29 mouse cellular contexts compared by ENCODE assay signal in the genomic region with DNA sequence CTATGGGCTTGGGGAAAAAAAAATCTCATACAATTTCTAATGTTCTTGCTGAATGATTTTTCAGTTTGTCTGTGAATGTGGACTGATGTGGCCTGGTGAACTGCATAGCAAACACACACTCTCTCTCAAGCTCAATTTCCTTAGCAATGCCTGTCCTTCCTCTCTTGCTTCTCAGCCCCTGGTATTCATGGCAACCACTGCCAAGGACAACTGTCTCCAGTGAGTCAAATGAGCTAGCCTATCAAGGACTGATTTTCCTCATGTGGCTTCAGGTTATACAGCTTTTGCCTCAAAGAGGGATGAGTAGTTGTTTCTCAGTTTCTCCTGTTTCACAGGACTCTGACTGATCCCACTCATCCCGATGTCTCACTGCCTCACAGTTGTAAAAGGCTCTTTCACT. TPM values are rescaled to one million over a fixed set of nuclear protein-coding genes. Genes with fewer than 3 reads are reported as not detected.
DNase-seq lines count a peak whose midpoint lies in the region; ATAC-seq and TF ChIP-seq lines count a peak whose summit lies in the region.
"Had no signal": no experiment of that assay in that cellular context is flagged by ENCODE, and none has a peak within 500 bp of the region (broad histone marks: within the 10 kb centered on the region; RNA-seq: fewer than 3 reads in every experiment).

No protein-coding gene starts in this region.

- H3K36me3 ChIP-seq in liver, postnatal 0 days (replicated peaks; ENCODE audit: insufficient read depth, low read length), result no peaks in the 10 kb centered on the region
- H3K36me3 ChIP-seq in liver, embryonic 11.5 days (ENCODE audit: control insufficient read depth, insufficient read depth, low read length), result no peaks in the 10 kb centered on the region
- H3K36me3 ChIP-seq in midbrain, embryonic 10.5 days, result no peaks in the 10 kb centered on the region
- H3K36me3 ChIP-seq in heart, embryonic 11.5 days (ENCODE audit: control insufficient read depth, insufficient read depth, low read length), result no peaks in the 10 kb centered on the region
- H3K36me3 ChIP-seq: embryonic facial prominence, embryonic 13.5 days; forebrain, embryonic 10.5 days; heart, embryonic 15.5 days; hindbrain, embryonic 12.5 days; intestine, embryonic 15.5 days; liver, embryonic 13.5 days; midbrain, embryonic 12.5 days had no signal

- no peak overlapping the region for H3K9ac ChIP-seq in liver, postnatal 0 days (replicated peaks)
- no peak overlapping the region for H3K9ac ChIP-seq in liver, embryonic 11.5 days (ENCODE audit: low read depth, low read length)
- H3K9ac ChIP-seq in heart, embryonic 11.5 days (ENCODE audit: low read depth, low read length), result no peak overlapping the region
- H3K9ac ChIP-seq: embryonic facial prominence, embryonic 13.5 days; heart, embryonic 15.5 days; hindbrain, embryonic 12.5 days; intestine, embryonic 15.5 days; liver, embryonic 13.5 days; midbrain, embryonic 12.5 days had no signal

- no peak overlapping the region for H3K4me2 ChIP-seq in liver, postnatal 0 days (ENCODE audit: low read depth, low read length)
- no peak overlapping the region for H3K4me2 ChIP-seq in liver, embryonic 11.5 days
- H3K4me2 ChIP-seq in heart, embryonic 11.5 days, result no peak overlapping the region
- H3K4me2 ChIP-seq: embryonic facial prominence, embryonic 13.5 days; heart, embryonic 15.5 days; hindbrain, embryonic 12.5 days; intestine, embryonic 15.5 days; liver, embryonic 13.5 days; midbrain, embryonic 12.5 days had no signal

- no peak for ATAC-seq in liver, postnatal 0 days
- ATAC-seq in liver, embryonic 11.5 days (replicated peaks; ENCODE audit: low FRiP score), result no peak
- ATAC-seq in megakaryocyte, adult 5-6 weeks (ENCODE audit: poor library complexity, severe bottlenecking), result peak; percentile 2
- no peak for ATAC-seq in heart, embryonic 11.5 days (replicated peaks; ENCODE audit: insufficient number of reproducible peaks, low FRiP score, low TSS enrichment)
- ATAC-seq: forebrain, embryonic 16.5 days; hindbrain, postnatal 0 days; intestine, embryonic 15.5 days; Patski had no signal

- 61% methylated on average over 1 of the region's 1 CpGs for WGBS in liver, postnatal 0 days (ENCODE audit: insufficient replicate concordance)
- WGBS in liver, embryonic 11.5 days, result 90% methylated on average over 1 of the region's 1 CpGs
- 85% methylated on average over 1 of the region's 1 CpGs for WGBS in midbrain, embryonic 10.5 days
- 77% methylated on average over 1 of the region's 1 CpGs for WGBS in heart, embryonic 11.5 days (ENCODE audit: insufficient replicate concordance)

- no peaks in the 10 kb centered on the region for H3K9me3 ChIP-seq in liver, postnatal 0 days (ENCODE audit: low read length)
- H3K9me3 ChIP-seq in liver, embryonic 11.5 days (ENCODE audit: control insufficient read depth, low read length), result no peaks in the 10 kb centered on the region
- H3K9me3 ChIP-seq in midbrain, embryonic 10.5 days (replicated peaks), result no peaks in the 10 kb centered on the region
- H3K9me3 ChIP-seq in heart, embryonic 11.5 days (replicated peaks; ENCODE audit: control insufficient read depth, low read length), result no peaks in the 10 kb centered on the region
- H3K9me3 ChIP-seq: embryonic facial prominence, embryonic 13.5 days; forebrain, embryonic 10.5 days; heart, embryonic 15.5 days; hindbrain, embryonic 12.5 days; intestine, embryonic 15.5 days; liver, embryonic 13.5 days; midbrain, embryonic 12.5 days had no signal

- no peak overlapping the region for H3K4me3 ChIP-seq in liver, postnatal 0 days (ENCODE audit: low read depth, low read length)
- no peak overlapping the region for H3K4me3 ChIP-seq in liver, embryonic 11.5 days (ENCODE audit: low read depth, low read length)
- H3K4me3 ChIP-seq in midbrain, embryonic 10.5 days, result no peak overlapping the region
- no peak overlapping the region for H3K4me3 ChIP-seq in heart, embryonic 11.5 days (ENCODE audit: low read depth, low read length)
- H3K4me3 ChIP-seq: embryonic facial prominence, embryonic 13.5 days; forebrain, embryonic 10.5 days; heart, embryonic 15.5 days; hindbrain, embryonic 12.5 days; intestine, embryonic 15.5 days; liver, embryonic 13.5 days; midbrain, embryonic 12.5 days had no signal

- no peaks in the 10 kb centered on the region for H3K27me3 ChIP-seq in liver, postnatal 0 days (ENCODE audit: insufficient read depth, low read length)
- H3K27me3 ChIP-seq in liver, embryonic 11.5 days (replicated peaks; ENCODE audit: control insufficient read depth, insufficient read depth, low read length), result no peaks in the 10 kb centered on the region
- H3K27me3 ChIP-seq in midbrain, embryonic 10.5 days (ENCODE audit: low read depth, poor library complexity, severe bottlenecking), result no peaks in the 10 kb centered on the region; the same call in 1 of the 2 replicates
- H3K27me3 ChIP-seq in heart, embryonic 11.5 days (ENCODE audit: control insufficient read depth, insufficient read depth, low read length), result no peaks in the 10 kb centered on the region
- H3K27me3 ChIP-seq: intestine, embryonic 15.5 days had no signal

- 0 out of 2 replicates have a peak overlapping the region, but pooled peaks have one; percentile 44 for H3K27ac ChIP-seq in liver, postnatal 0 days (ENCODE audit: low read depth)
- no peak overlapping the region for H3K27ac ChIP-seq in liver, embryonic 11.5 days (ENCODE audit: low read depth, low read length)
- no peak overlapping the region for H3K27ac ChIP-seq in midbrain, embryonic 10.5 days (replicated peaks)
- no peak overlapping the region for H3K27ac ChIP-seq in heart, embryonic 11.5 days (ENCODE audit: low read depth, low read length)
- H3K27ac ChIP-seq: embryonic facial prominence, embryonic 13.5 days; forebrain, embryonic 10.5 days; heart, embryonic 15.5 days; hindbrain, embryonic 12.5 days; hindbrain, postnatal 0 days; intestine, embryonic 15.5 days; kidney, postnatal 0 days; liver, embryonic 13.5 days; midbrain, embryonic 12.5 days had no signal

- TF ChIP-seq CTCF in liver, postnatal 0 days (IDR thresholded peaks at IDR 0.05; ENCODE audit: low read depth), result no peak

- TF ChIP-seq EP300 in liver, postnatal 0 days (IDR thresholded peaks at IDR 0.05; ENCODE audit: low read depth), result no peak

- DNase-seq in liver, postnatal 0 days, result no peak
- no peak for DNase-seq in liver, embryonic 11.5 days (ENCODE audit: low spot score)
- DNase-seq in adrenal gland, postnatal 36 days, result peak; percentile 56 to 78
- no peak for DNase-seq in midbrain, embryonic 10.5 days (ENCODE audit: low spot score)
- DNase-seq in ovary, postnatal 10 days (ENCODE audit: low spot score), result no peak
- DNase-seq: cerebellum, adult 11 months; cerebellum, adult 9-11 months; gastrocnemius, postnatal 10 days; kidney, adult 8-10 months; kidney, postnatal 4 days; left cerebral cortex, postnatal 4 days; liver, embryonic 13.5 days; lung, adult 2 months; lung, postnatal 10 days; retina, postnatal 1 day; right cerebral cortex, postnatal 14 days had no signal

- peaks cover 6% of the 10 kb centered on the region for H3K4me1 ChIP-seq in liver, postnatal 0 days (ENCODE audit: insufficient read depth)
- H3K4me1 ChIP-seq in liver, embryonic 11.5 days (replicated peaks; ENCODE audit: control insufficient read depth, insufficient read depth, low read length), result peaks cover 2% of the 10 kb centered on the region; the same call in 1 of the 2 replicates
- peaks cover 13% of the 10 kb centered on the region for H3K4me1 ChIP-seq in midbrain, embryonic 10.5 days
- H3K4me1 ChIP-seq in heart, embryonic 11.5 days (ENCODE audit: control insufficient read depth, insufficient read depth, low read length), result peaks cover 2% of the 10 kb centered on the region; the same call in 1 of the 2 replicates

RNA-seq across cellular contexts. Expression of gene Ppig, which starts 3.2 kb away (rescaled TPM):
- 55.8 and 59.6 TPM in 2 replicates for polyA plus RNA-seq in liver, postnatal 0 days (2015; fragmentation: Nextera tagmentation; extraction: Ambion mirVana)
- polyA plus RNA-seq in liver, embryonic 11.5 days (2014; fragmentation: Nextera tagmentation; extraction: Ambion mirVana), result 98.3 and 110 TPM in 2 replicates
- total RNA-seq in adrenal gland, postnatal 36 days (2021), result 10 to 100 TPM; 68.8 to 70.1 TPM
- total RNA-seq in megakaryocyte, adult 5-6 weeks (2015), result 83.7 and 91.7 TPM in 2 replicates
- 54.9 and 62.2 TPM in 2 replicates for total RNA-seq in megakaryocyte, adult 5-6 weeks (2017)
- polyA plus RNA-seq in midbrain, embryonic 10.5 days (2016; fragmentation: Nextera tagmentation; extraction: Ambion mirVana), result 127 and 134 TPM in 2 replicates
- 76.8 and 87.8 TPM in 2 replicates for polyA plus RNA-seq in heart, embryonic 11.5 days (2014; fragmentation: Nextera tagmentation; extraction: Ambion mirVana)

RNA-seq across cellular contexts. Expression of gene Fastkd1, which starts 5.8 kb away (rescaled TPM):
- 6.3 and 6.6 TPM in 2 replicates for polyA plus RNA-seq in liver, postnatal 0 days (2015; fragmentation: Nextera tagmentation; extraction: Ambion mirVana)
- polyA plus RNA-seq in liver, embryonic 11.5 days (2014; fragmentation: Nextera tagmentation; extraction: Ambion mirVana), result 16.0 and 17.0 TPM in 2 replicates
- 10 to 100 TPM; 22.3 to 24.9 TPM for total RNA-seq in adrenal gland, postnatal 36 days (2021)
- total RNA-seq in megakaryocyte, adult 5-6 weeks (2015), result 4.2 and 4.6 TPM in 2 replicates
- 4.4 and 4.6 TPM in 2 replicates for total RNA-seq in megakaryocyte, adult 5-6 weeks (2017)
- polyA plus RNA-seq in midbrain, embryonic 10.5 days (2016; fragmentation: Nextera tagmentation; extraction: Ambion mirVana), result 15.8 and 17.7 TPM in 2 replicates
- polyA plus RNA-seq in heart, embryonic 11.5 days (2014; fragmentation: Nextera tagmentation; extraction: Ambion mirVana), result 23.5 and 24.4 TPM in 2 replicates

RNA-seq across cellular contexts. Expression of gene Klhl41, which starts 49.2 kb away (rescaled TPM):
- polyA plus RNA-seq in liver, postnatal 0 days (2015; fragmentation: Nextera tagmentation; extraction: Ambion mirVana), result 0.11 and 0.54 TPM in 2 replicates
- polyA plus RNA-seq in liver, embryonic 11.5 days (2014; fragmentation: Nextera tagmentation; extraction: Ambion mirVana), result 0.22 and 0.75 TPM in 2 replicates
- under 1 TPM; 0.23 to 0.36 TPM for total RNA-seq in adrenal gland, postnatal 36 days (2021)
- total RNA-seq in megakaryocyte, adult 5-6 weeks (2015), result not detected in 2 replicates
- total RNA-seq in megakaryocyte, adult 5-6 weeks (2017), result 0.33 TPM in 1 of 2 replicates, not detected in the other
- polyA plus RNA-seq in midbrain, embryonic 10.5 days (2016; fragmentation: Nextera tagmentation; extraction: Ambion mirVana), result 0.09 and 0.15 TPM in 2 replicates
- 14.6 and 16.4 TPM in 2 replicates for polyA plus RNA-seq in heart, embryonic 11.5 days (2014; fragmentation: Nextera tagmentation; extraction: Ambion mirVana)
- total RNA-seq: hindbrain, postnatal 0 days had no signal
- polyA plus RNA-seq: forebrain, embryonic 16.5 days; small intestine, adult 2 months had no signal

Comparison
In these comparisons a context has a peak if more than half of its experiments do, and no peak if none do; other contexts are left out.
1. DNase-seq: peak in adrenal gland, postnatal 36 days (2 of 2); none in liver, postnatal 0 days (single experiment), liver, embryonic 11.5 days (single experiment), midbrain, embryonic 10.5 days (single experiment) and ovary, postnatal 10 days (single experiment).